ENCODE assay signal across 21 mouse cellular contexts in the genomic region with DNA sequence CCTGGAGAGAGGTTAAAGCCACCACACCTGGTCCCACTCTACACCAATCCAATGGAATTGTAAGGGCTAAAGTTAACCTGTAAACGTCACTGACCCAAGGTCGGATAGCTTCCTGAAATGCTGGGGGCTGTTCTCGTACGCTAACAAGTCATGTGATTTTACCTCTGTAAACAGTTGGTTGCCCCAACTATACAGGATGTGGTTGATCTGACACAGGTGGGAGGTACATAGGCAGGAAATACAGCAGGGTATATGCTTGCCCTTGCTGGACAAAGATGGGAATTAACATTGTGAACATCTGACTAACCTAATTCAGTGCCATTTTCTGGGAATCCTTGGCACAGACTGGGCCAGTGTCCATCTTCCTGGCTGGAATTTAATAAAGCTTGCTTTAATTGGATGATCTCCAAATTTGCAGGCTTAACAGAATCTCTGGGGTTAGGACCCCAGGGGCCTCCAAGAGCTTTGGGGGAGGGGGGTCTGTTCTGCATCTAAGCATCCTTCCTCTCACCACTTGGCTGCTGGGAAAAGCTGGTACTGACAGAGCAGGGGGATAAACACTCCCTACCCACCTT. TPM values are rescaled to one million over a fixed set of nuclear protein-coding genes. Genes with fewer than 3 reads are reported as not detected.
DNase-seq lines count a peak whose midpoint lies in the region; ATAC-seq and TF ChIP-seq lines count a peak whose summit lies in the region.
"Had no signal": no experiment of that assay in that cellular context is flagged by ENCODE, and none has a peak within 500 bp of the region (broad histone marks: within the 10 kb centered on the region; RNA-seq: fewer than 3 reads in every experiment).

No protein-coding gene starts in this region.

- H3K27ac ChIP-seq in intestine, embryonic 15.5 days, result no peak overlapping the region
- no peak overlapping the region for H3K27ac ChIP-seq in intestine, embryonic 16.5 days (ENCODE audit: low read length)
- no peak overlapping the region for H3K27ac ChIP-seq in embryonic facial prominence, embryonic 14.5 days (replicated peaks; ENCODE audit: low read depth, low read length)
- H3K27ac ChIP-seq in stomach, postnatal 0 days (replicated peaks), result no peak overlapping the region
- H3K27ac ChIP-seq: forebrain, embryonic 15.5 days; heart, embryonic 10.5 days; hindbrain, embryonic 12.5 days had no signal

- 77% methylated on average over 4 of the region's 4 CpGs for WGBS in intestine, embryonic 15.5 days
- WGBS in intestine, embryonic 16.5 days, result 74% methylated on average over 4 of the region's 4 CpGs
- 70% methylated on average over 4 of the region's 4 CpGs for WGBS in embryonic facial prominence, embryonic 14.5 days
- WGBS in stomach, postnatal 0 days, result 71% methylated on average over 4 of the region's 4 CpGs

- H3K9ac ChIP-seq in intestine, embryonic 15.5 days, result no peak overlapping the region
- H3K9ac ChIP-seq in intestine, embryonic 16.5 days (ENCODE audit: low read depth, low read length), result no peak overlapping the region
- no peak overlapping the region for H3K9ac ChIP-seq in embryonic facial prominence, embryonic 14.5 days (ENCODE audit: low read depth, low read length)
- H3K9ac ChIP-seq in stomach, postnatal 0 days (ENCODE audit: low read length), result no peak overlapping the region
- H3K9ac ChIP-seq: forebrain, embryonic 15.5 days; hindbrain, embryonic 12.5 days had no signal

- no peaks in the 10 kb centered on the region for H3K27me3 ChIP-seq in intestine, embryonic 15.5 days (replicated peaks)
- peaks cover 2% of the 10 kb centered on the region; the same call in 1 of the 2 replicates for H3K27me3 ChIP-seq in intestine, embryonic 16.5 days (replicated peaks; ENCODE audit: control insufficient read depth, insufficient read depth, low read length)
- no peaks in the 10 kb centered on the region for H3K27me3 ChIP-seq in embryonic facial prominence, embryonic 14.5 days (replicated peaks; ENCODE audit: control insufficient read depth, insufficient read depth, low read length)
- H3K27me3 ChIP-seq in stomach, postnatal 0 days (ENCODE audit: control insufficient read depth, insufficient read depth, low read length), result no peaks in the 10 kb centered on the region
- H3K27me3 ChIP-seq: forebrain, embryonic 15.5 days; hindbrain, embryonic 12.5 days had no signal

- peak; percentile 49; the same call in 1 of the 2 replicates for ATAC-seq in intestine, embryonic 15.5 days
- ATAC-seq in intestine, embryonic 16.5 days, result no peak
- 0 out of 2 replicates have a peak, but pooled peaks have one; percentile 30 for ATAC-seq in embryonic facial prominence, embryonic 14.5 days (ENCODE audit: low read depth)
- ATAC-seq in stomach, postnatal 0 days (ENCODE audit: low FRiP score, low TSS enrichment), result 0 out of 2 replicates have a peak, but pooled peaks have one; percentile 24
- ATAC-seq: forebrain, embryonic 15.5 days had no signal

- H3K4me3 ChIP-seq in intestine, embryonic 15.5 days (replicated peaks), result no peak overlapping the region
- no peak overlapping the region for H3K4me3 ChIP-seq in intestine, embryonic 16.5 days (ENCODE audit: low read length)
- no peak overlapping the region for H3K4me3 ChIP-seq in embryonic facial prominence, embryonic 14.5 days (ENCODE audit: low read depth, low read length)
- no peak overlapping the region for H3K4me3 ChIP-seq in stomach, postnatal 0 days (ENCODE audit: low read depth, low read length)
- H3K4me3 ChIP-seq: erythroblast, embryonic 14.5 days; forebrain, embryonic 15.5 days; heart, embryonic 10.5 days; hindbrain, embryonic 12.5 days had no signal

- TF ChIP-seq CTCF in stomach, postnatal 0 days (IDR thresholded peaks at IDR 0.05; ENCODE audit: low read depth), result no peak

- H3K9me3 ChIP-seq in intestine, embryonic 15.5 days, result no peaks in the 10 kb centered on the region
- H3K9me3 ChIP-seq in intestine, embryonic 16.5 days (ENCODE audit: control insufficient read depth, low read length), result peaks cover 4% of the 10 kb centered on the region; the same call in 1 of the 2 replicates
- 0 out of 2 replicates have a peak, but pooled peaks cover 3% of the 10 kb centered on the region for H3K9me3 ChIP-seq in embryonic facial prominence, embryonic 14.5 days (ENCODE audit: control insufficient read depth, low read length)
- no peaks in the 10 kb centered on the region for H3K9me3 ChIP-seq in stomach, postnatal 0 days (ENCODE audit: control insufficient read depth, low read length)
- H3K9me3 ChIP-seq: forebrain, embryonic 15.5 days; heart, embryonic 10.5 days; hindbrain, embryonic 12.5 days had no signal

- no peak for TF ChIP-seq EP300 in stomach, postnatal 0 days (optimal IDR thresholded peaks at IDR 0.05)

- peak; percentile 24 for DNase-seq in CD4-positive, CD25-positive, alpha-beta regulatory T cell, adult 2 months (ENCODE audit: low read depth, low spot score)
- no peak for DNase-seq in embryonic facial prominence, embryonic 14.5 days (ENCODE audit: low spot score)
- DNase-seq in stomach, postnatal 0 days (ENCODE audit: low spot score), result no peak
- DNase-seq in kidney, postnatal 36 days, result no peak
- DNase-seq in ovary, postnatal 36 days (ENCODE audit: low spot score), result no peak
- no peak for DNase-seq in cerebellum, adult 18-20 months
- DNase-seq: cerebellum, adult 8-10 months; kidney, adult 18-20 months; kidney, postnatal 10 days; lung, adult 18-20 months; lung, postnatal 14 days; right cerebral cortex, postnatal 14 days; spleen, adult 18-20 months had no signal

- H3K36me3 ChIP-seq in intestine, embryonic 15.5 days, result no peaks in the 10 kb centered on the region
- H3K36me3 ChIP-seq in intestine, embryonic 16.5 days (ENCODE audit: control insufficient read depth, insufficient read depth, low read length), result no peaks in the 10 kb centered on the region; the same call in 1 of the 2 replicates
- no peaks in the 10 kb centered on the region for H3K36me3 ChIP-seq in embryonic facial prominence, embryonic 14.5 days (ENCODE audit: control insufficient read depth, insufficient read depth, low read length)
- H3K36me3 ChIP-seq in stomach, postnatal 0 days (ENCODE audit: control insufficient read depth, insufficient read depth, low read length), result no peaks in the 10 kb centered on the region; the same call in 1 of the 2 replicates
- H3K36me3 ChIP-seq: forebrain, embryonic 15.5 days; G1E had no signal

- 0 out of 2 replicates have a peak, but pooled peaks cover 8% of the 10 kb centered on the region for H3K4me1 ChIP-seq in intestine, embryonic 15.5 days (replicated peaks)
- peaks cover 12% of the 10 kb centered on the region for H3K4me1 ChIP-seq in intestine, embryonic 16.5 days (ENCODE audit: control insufficient read depth, insufficient read depth, low read length)
- peaks cover 14% of the 10 kb centered on the region for H3K4me1 ChIP-seq in embryonic facial prominence, embryonic 14.5 days (ENCODE audit: control insufficient read depth, insufficient read depth, low read length)
- no peaks in the 10 kb centered on the region for H3K4me1 ChIP-seq in stomach, postnatal 0 days (replicated peaks; ENCODE audit: control insufficient read depth, insufficient read depth)

- no peak overlapping the region for H3K4me2 ChIP-seq in intestine, embryonic 15.5 days (replicated peaks)
- H3K4me2 ChIP-seq in intestine, embryonic 16.5 days (ENCODE audit: low read depth, low read length), result no peak overlapping the region
- no peak overlapping the region for H3K4me2 ChIP-seq in embryonic facial prominence, embryonic 14.5 days (ENCODE audit: low read depth, low read length)
- no peak overlapping the region for H3K4me2 ChIP-seq in stomach, postnatal 0 days (replicated peaks; ENCODE audit: low read depth)
- H3K4me2 ChIP-seq: forebrain, embryonic 15.5 days; hindbrain, embryonic 12.5 days; liver, embryonic 11.5 days had no signal

RNA-seq across cellular contexts. Expression of gene Synm, which starts 11.7 kb away (rescaled TPM):
- polyA plus RNA-seq in intestine, embryonic 15.5 days (2015; fragmentation: Nextera tagmentation; extraction: Ambion mirVana), result 4.1 and 4.7 TPM in 2 replicates
- 4.5 and 6.0 TPM in 2 replicates for polyA plus RNA-seq in intestine, embryonic 16.5 days (2015; fragmentation: Nextera tagmentation; extraction: Ambion mirVana)
- polyA plus RNA-seq in embryonic facial prominence, embryonic 14.5 days (2014; fragmentation: Nextera tagmentation; extraction: Ambion mirVana), result 2.2 and 2.4 TPM in 2 replicates
- 13.7 and 17.1 TPM in 2 replicates for polyA plus RNA-seq in stomach, postnatal 0 days (2015; fragmentation: Nextera tagmentation; extraction: Ambion mirVana)
- polyA plus RNA-seq: G1E had no signal
